Mouse (Mus musculus): ENCODE measurements around the gene Serp2. TPM values are rescaled to one million over a fixed set of nuclear protein-coding genes. Genes with fewer than 3 reads are reported as not detected.

Serp2 gene
- polyA plus RNA-seq, 1 experiment from 2014 or later, result 75.8 TPM

Other genes with a start within 250 kb of the Serp2 start
- gene Tsc22d1, start 141.9 kb downstream of the Serp2 start, polyA plus RNA-seq (2015; fragmentation: Nextera tagmentation; extraction: Ambion mirVana), result 475 and 490 TPM in 2 replicates

Data from forebrain, embryonic 13.5 days (tissue).